Mouse (Mus musculus): ENCODE measurements around the gene Plcb3. TPM values are rescaled to one million over a fixed set of nuclear protein-coding genes. Genes with fewer than 3 reads are reported as not detected.

The Plcb3 gene
- total RNA-seq, 2 experiments from 2014 or later: 12.1 to 17.3 TPM

Small RNA genes lying within 50 kb of the gene (microRNA-seq; reads per million reads assigned to microRNA genes)
- gene Mir6990: 1.6 to 2.8 reads per million in 2 experiments

Other genes with a start within 250 kb of the Plcb3 start
- gene Rps6ka4, start 135.8 kb downstream of the Plcb3 start, total RNA-seq (2021): 10 to 100 TPM; 12.1 to 12.2 TPM
- 1 to 10 TPM in 1 of 2 experiments, under 1 TPM in 1; 0.97 to 1.5 TPM for gene Ccdc88b, start 118.3 kb downstream of the Plcb3 start, total RNA-seq (2021)
- gene Trmt112, start 66.8 kb downstream of the Plcb3 start, total RNA-seq (2021): 10 to 100 TPM; 45.2 to 48.1 TPM
- 100 to 1,000 TPM; 150 to 152 TPM for gene Prdx5, start 66.4 kb downstream of the Plcb3 start, total RNA-seq (2021)
- gene Esrra, start 54.7 kb downstream of the Plcb3 start, total RNA-seq (2021): 10 to 100 TPM; 45.8 to 45.9 TPM
- not detected for gene Catsperz, start 51.1 kb downstream of the Plcb3 start, total RNA-seq (2021)
- not detected for gene Kcnk4, start 42.0 kb downstream of the Plcb3 start, total RNA-seq (2021)
- gene Bad, start 34.6 kb downstream of the Plcb3 start, total RNA-seq (2021): 10 to 100 TPM; 16.0 to 21.4 TPM
- 1 to 10 TPM; 8.9 to 10.0 TPM for gene Gpr137, start 34.0 kb downstream of the Plcb3 start, total RNA-seq (2021)
- gene Ppp1r14b, start 1.5 kb downstream of the Plcb3 start, total RNA-seq (2021): 100 to 1,000 TPM; 261 to 293 TPM
- gene Fkbp2, start 4.0 kb upstream of the Plcb3 start, total RNA-seq (2021): 10 to 100 TPM; 16.6 to 23.3 TPM
- 10 to 100 TPM; 73.4 to 94.4 TPM for gene Vegfb, start 11.2 kb upstream of the Plcb3 start, total RNA-seq (2021)
- gene Dnajc4, start 16.1 kb upstream of the Plcb3 start, total RNA-seq (2021): 10 to 100 TPM; 32.5 to 33.9 TPM
- gene Nudt22, start 19.6 kb upstream of the Plcb3 start, total RNA-seq (2021): 10 to 100 TPM; 16.6 to 21.4 TPM
- gene Trpt1, start 19.7 kb upstream of the Plcb3 start, total RNA-seq (2021): 10 to 100 TPM; 19.1 to 20.8 TPM
- 1 to 10 TPM; 1.7 to 4.9 TPM for gene Fermt3, start 43.0 kb upstream of the Plcb3 start, total RNA-seq (2021)
- gene Stip1, start 63.5 kb upstream of the Plcb3 start, total RNA-seq (2021): 100 to 1,000 TPM in 1 of 2 experiments, 10 to 100 TPM in 1; 98.2 to 100 TPM
- 100 to 1,000 TPM; 201 to 216 TPM for gene Macrod1, start 80.3 kb upstream of the Plcb3 start, total RNA-seq (2021)
- under 1 TPM; 0.61 to 0.99 TPM for gene Flrt1, start 129.3 kb upstream of the Plcb3 start, total RNA-seq (2021)
- 10 to 100 TPM; 63.2 to 67.3 TPM for gene Otub1, start 229.8 kb upstream of the Plcb3 start, total RNA-seq (2021)
- gene Cox8a, start 241.1 kb upstream of the Plcb3 start, total RNA-seq (2021): 100 to 1,000 TPM; 275 to 315 TPM

Measured in gastrocnemius, postnatal 10 days (tissue).